Mouse (Mus musculus): Measurements from ENCODE around the gene Adam22.
"Not testable (repeated sequence)": the region's sequence is repeated elsewhere in the genome, so short reads cannot be mapped to it uniquely, and the experiment has no call there.

The Adam22 gene

GRCm38 (mm10) chr5:8326671-8327070, 41.3 kb downstream of the Adam22 start:
- DNase-seq (ENCODE audit: low read depth, low spot score) = no peak

GRCm38 (mm10) chr5:8312324-8312723, 55.6 kb downstream of the Adam22 start:
- DNase-seq (ENCODE audit: low read depth, low spot score) = no peak

DNA sequence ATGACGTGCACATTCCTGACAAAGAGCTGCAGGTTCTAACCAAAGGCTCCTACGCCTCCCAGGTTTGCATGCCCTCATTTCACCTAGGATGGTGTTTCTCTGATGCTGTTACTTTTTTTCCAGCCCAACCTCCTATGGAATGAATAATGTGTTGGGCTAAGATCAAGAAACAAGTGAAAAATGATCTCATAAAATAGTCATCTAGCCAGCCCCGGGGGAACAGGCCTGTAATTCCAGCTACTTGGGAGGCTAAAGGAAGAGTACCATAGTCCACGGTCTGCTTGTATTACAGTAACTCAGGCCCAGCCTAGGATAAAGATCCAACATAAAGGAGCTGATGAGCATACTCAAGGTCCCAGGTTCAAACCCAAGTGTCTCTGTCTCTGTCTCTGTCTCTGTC, 57.1 kb downstream of the Adam22 start:
- no peak for DNase-seq (ENCODE audit: low read depth, low spot score)

- no peak for DNase-seq (ENCODE audit: low read depth, low spot score)
These were observed 70.1 kb downstream of the Adam22 start for GRCm38 (mm10) chr5:8297719-8298419.

DNA sequence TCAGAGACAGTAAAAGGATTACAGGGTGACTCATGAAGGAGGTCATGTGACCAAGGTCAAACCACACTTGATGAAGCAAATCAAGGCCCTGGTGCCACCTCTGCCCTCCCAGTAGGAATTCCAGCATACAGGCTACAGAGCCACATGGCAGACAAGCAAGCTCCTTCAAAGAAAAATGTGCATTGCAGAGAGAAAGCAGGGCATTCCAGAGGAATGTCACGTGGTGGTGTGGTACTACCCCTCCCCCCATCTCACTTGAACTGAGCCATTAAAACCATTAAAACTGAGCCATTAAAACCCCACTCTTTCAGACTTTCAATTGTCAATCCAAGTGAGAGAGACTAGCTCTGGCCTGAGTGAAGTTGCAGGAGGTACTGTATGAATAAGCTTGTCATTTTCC, 74.7 kb downstream of the Adam22 start:
- no peak for DNase-seq (ENCODE audit: low read depth, low spot score)

DNA sequence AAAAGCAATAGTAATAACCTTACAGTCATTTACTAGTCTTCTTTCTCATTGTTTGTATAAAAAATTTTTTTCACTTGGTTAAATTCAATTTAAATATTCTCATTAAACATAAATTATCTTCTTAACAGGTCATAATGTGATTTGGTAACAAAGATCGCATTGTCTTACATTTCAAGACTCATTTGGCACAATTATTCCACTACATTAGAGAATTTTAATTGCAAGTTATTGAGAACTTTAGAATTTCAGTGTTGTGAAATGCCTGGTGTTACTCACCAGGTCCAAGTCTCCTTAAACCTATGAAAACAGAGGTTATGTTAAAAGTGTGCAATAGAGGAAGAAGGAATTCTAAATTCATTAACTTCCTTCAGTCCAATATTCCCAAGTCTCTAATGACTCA, 76.5 kb downstream of the Adam22 start:
- no peak for DNase-seq (ENCODE audit: low read depth, low spot score)

DNA sequence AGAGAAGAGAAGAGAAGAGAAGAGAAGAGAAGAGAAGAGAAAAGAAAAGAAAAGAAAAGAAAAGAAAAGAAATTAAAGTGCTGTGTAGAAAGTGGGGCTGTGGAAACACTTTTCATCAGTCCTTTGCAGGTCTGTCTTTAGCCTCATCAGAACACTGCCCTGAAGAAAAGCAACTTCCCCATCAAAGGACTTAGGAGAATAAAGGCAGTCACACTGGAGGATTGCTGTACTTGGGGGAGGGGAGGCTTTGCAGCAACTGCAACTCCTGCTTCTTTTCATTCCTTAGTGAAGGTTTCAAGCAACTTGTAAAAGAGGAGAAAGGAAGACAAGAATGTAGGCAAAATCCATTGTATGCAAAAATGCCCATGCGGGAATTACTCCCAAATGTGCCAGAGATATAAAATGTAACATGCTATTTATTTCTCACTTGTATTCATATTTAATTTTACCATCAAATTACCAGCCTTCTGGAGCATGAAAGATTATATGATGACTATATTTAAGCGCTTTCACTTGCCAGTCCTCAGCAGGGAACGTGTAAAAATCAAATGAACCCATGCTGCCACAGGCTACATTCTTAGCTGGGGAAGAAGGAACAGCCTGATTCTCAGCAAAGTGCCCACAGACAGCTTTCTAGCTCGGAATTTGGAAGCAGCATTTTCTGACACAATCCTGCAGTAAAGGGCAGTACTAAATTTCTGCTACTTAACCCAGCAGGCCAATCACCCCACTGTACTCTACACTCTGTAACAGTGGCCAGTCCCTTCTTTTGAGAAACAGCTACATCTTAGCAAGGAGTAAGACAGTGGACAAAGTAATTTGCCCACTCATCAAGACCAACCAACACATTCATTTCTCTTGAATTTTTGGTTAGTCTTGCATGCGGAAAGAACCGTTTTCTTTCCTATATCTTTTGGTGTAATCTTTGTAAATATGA, 78.0 kb downstream of the Adam22 start:
- no peak for DNase-seq (ENCODE audit: low read depth, low spot score)

GRCm38 (mm10) chr5:8284123-8284522, 83.8 kb downstream of the Adam22 start:
- DNase-seq (ENCODE audit: low read depth, low spot score) = no peak

- no peak for DNase-seq (ENCODE audit: low read depth, low spot score)
These were observed 91.8 kb downstream of the Adam22 start for GRCm38 (mm10) chr5:8276141-8276540.

GRCm38 (mm10) chr5:8257366-8257765, 110.6 kb downstream of the Adam22 start:
- no peak for DNase-seq (ENCODE audit: low read depth, low spot score)

GRCm38 (mm10) chr5:8256487-8256886, 111.5 kb downstream of the Adam22 start:
- DNase-seq (ENCODE audit: low read depth, low spot score) = no peak

- DNase-seq (ENCODE audit: low read depth, low spot score) = no peak
These were observed 123.3 kb downstream of the Adam22 start for GRCm38 (mm10) chr5:8244696-8245095.

DNA sequence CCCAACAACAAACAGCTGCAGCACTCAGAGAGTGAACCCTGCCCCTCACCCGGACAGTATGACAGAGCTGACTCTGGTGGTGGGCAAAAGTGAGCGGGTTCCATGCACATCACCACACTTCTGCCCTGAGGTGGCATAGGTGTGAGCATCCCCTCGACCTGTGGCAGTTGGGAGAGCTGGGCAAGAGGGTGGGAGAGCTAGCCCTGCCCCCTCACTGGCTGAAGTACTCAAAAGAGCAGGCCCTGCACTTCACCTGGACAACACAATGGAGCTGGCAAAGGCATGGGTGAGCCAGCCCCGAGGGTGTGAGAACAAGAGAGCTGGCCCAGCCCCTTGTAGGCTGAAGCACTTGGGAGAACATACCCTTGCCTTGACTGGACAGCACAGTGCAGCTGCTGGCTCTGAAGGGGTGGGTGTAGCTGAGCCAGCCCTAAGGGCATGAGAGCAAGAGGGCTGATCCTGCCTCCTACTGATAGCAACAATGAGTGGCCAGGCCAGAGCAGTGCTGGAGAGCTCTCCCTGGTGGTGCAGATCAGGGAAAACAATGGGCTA, 124.8 kb downstream of the Adam22 start:
- DNase-seq (ENCODE audit: low read depth, low spot score) = no peak

DNA sequence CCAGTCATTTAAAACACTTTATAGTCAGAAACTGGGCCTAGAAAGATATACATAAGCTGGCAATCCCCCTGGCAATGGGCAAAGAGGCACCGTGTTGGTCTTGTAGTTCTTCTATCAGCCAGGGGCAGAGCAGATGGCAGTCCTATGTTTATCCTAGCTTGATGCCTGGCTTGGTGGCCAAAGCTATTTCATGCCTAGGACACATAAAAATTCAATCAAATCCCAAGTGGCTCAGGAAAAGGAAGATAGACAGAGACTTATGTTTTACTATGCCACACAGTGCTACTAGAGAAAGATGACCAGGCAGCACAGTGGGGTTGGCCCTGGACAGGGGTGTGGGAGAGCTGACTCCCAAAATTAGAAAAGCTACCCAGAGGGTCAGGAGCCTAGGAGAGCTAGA, 125.3 kb downstream of the Adam22 start:
- no peak for DNase-seq (ENCODE audit: low read depth, low spot score)

GRCm38 (mm10) chr5:8227073-8227472, 140.9 kb downstream of the Adam22 start:
- no peak for DNase-seq (ENCODE audit: low read depth, low spot score)

DNA sequence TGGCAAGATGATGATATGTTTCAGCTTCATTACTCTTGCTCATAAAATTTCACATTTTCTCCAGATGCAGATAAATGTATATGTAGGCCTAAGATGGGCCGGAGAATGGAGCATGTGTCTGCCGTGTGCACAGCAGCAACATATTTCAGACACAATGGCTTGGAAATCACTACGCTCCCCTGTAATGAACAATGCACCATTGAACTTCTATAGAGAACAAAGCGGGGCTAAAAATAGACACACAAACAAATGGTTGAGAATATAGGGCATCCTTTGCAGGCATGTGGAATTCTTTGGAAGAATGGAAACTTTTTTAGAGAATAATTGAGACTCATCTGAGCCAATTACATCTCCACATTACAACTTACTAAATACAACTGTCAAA, 143.6 kb downstream of the Adam22 start:
- DNase-seq (ENCODE audit: low read depth, low spot score) = no peak

DNA sequence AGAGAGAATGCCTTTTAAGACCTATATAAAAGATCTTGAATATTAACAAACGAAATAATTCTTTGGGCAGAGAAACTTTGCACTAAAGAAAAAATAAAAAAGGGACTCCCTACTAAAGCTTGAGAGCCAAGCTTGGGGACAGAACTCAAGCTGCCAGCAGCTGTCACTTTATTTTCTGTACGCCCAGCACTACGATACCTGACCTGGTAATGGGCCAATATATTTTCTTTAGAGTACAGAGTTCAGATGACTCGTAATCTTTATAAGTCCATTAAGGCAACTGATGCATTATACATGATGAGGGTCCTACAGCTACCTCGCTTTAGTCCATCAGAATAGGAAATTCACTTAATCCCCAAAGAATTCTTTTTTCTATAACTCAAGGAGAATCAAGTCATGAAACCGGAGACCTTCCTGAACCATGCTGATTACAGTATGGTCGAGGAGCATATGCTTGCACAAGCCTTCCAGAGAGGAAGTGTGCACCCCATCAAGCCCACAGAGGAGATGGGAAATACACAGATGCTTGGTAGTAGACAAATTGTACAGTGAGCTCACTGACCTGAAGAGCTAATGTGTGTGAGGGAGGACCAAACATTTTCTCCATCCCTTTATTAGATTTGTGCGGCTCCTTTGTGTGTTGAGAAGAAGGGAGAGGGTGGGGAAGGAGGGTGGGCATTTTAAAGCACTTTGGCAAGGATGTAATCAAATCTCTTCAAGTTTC, 144.2 kb downstream of the Adam22 start:
- DNase-seq (ENCODE audit: low read depth, low spot score) = no peak

DNA sequence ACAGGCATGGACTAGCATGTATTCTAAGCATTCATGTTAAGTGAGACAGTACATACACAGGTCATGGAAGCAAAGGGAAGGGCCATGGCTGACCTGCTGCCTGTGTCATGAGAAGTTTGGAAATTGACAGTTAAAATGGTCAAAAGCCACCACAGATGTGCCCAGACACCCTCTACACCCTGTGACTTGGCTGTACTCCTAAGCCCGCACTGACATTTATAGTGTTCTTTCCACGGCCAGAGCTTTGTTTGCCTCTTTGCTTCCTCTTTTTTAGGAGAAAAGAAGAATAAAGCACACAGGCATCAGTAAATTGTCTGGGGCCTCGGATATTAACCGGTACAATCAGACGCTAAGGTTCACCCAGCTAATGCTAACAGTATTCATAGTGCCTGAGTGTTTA, 146.3 kb downstream of the Adam22 start:
- no peak for DNase-seq (ENCODE audit: low read depth, low spot score)

- no peak for DNase-seq (ENCODE audit: low read depth, low spot score)
These were observed 152.1 kb downstream of the Adam22 start for GRCm38 (mm10) chr5:8215841-8216240.

DNA sequence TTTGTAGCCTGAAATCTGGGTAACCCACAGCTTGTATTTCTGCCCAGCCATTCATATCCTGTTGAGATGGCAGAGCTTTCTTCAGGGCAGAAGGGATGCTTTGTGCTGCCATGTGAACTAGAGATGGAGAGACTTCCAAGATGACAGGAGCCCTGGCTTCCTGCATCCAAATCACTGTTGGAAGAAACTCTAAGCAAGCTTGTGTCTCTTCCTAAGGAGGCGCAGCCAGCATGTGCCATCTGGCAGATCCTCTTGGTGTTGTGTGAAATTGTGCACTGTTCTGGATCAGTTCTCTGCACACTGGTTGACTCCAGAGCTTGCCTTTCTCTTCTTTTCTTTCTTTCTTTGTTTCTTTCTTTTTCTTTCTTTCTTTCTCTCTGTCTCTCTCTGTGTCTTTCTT, 183.0 kb downstream of the Adam22 start:
- not testable (repeated sequence) for DNase-seq (ENCODE audit: low read depth, low spot score)

- DNase-seq (ENCODE audit: low read depth, low spot score) = no peak
These were observed 187.3 kb downstream of the Adam22 start for GRCm38 (mm10) chr5:8180646-8181045.

DNA sequence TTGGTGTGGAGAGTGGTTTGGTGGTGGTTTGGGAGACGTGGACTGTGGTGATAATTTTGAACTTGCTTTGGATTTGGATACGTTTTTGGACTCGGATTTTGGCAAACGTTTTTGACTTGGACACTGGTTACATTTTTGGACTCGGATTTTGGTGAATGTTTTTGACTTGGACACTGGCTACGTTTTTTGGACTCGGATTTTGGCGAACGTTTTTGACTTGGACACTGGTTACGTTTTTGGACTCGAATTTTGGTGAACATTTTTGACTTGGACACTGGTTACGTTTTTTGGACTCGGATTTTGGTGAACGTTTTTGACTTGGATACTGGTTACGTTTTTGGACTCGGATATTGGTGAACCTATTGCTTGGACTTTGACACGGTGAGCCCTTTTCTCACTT, 189.8 kb downstream of the Adam22 start:
- DNase-seq (ENCODE audit: low read depth, low spot score) = no peak

Measured in retina, adult 2 months (tissue).